Mouse (Mus musculus): Measurements from ENCODE around the gene Chrm3.

The Chrm3 gene

DNA sequence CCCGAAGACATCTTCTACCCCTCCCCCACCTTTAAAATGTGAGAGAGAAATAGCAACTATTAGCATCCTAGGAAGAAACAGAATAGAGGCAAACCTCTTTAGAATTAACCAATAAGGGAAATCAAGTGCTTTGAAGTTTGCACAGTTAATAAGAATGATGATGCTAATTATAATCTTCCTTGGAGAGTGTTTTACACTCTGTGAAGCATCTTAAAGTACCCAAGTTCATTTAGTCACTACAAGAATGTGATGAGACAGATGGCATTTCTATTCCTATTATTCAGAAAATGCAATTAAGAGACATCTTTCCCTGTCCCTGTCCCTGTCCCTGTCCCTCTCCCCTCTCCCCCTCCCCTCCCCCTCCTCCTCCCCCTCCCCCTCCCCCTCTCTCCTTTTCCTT, 382.9 kb downstream of the Chrm3 start:
- no peak for DNase-seq

DNA sequence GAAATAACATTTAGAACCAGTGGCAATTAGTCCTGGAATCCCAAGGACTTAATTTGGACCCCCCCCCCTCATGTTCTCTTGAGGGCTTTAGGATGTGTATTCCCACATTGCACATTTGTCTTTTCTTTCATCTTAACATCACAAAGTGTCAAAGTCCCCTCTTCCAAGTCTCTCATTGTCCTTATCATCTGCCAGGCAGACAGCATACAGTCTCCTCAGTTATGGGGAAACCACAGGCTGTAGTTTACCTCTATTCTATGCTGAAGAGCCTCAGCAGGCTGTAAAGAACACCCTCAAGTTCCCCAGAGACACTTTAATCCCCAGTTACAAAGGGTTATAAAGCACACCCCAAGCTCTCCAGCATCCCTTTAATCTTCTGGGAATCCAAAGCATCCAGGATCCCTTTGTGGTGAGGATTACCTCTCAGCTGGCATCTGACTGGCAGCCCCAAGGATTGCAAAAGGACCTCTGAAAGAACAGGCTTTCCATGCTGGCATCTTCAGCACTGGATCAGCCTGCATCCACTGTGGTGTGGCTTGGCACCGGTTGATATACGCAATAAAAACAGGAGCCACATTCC, 386.8 kb downstream of the Chrm3 start:
- DNase-seq, result no peak

- no peak for DNase-seq
Measured at GRCm38 (mm10) chr13:9971845-9972244, 388.8 kb downstream of the Chrm3 start.

GRCm38 (mm10) chr13:9952619-9953018, 408.0 kb downstream of the Chrm3 start:
- no peak for DNase-seq

GRCm38 (mm10) chr13:9951376-9951775, 409.3 kb downstream of the Chrm3 start:
- no peak for DNase-seq

- DNase-seq, result no peak
Measured at GRCm38 (mm10) chr13:9949091-9949490, 411.6 kb downstream of the Chrm3 start.

GRCm38 (mm10) chr13:9940186-9940585, 420.5 kb downstream of the Chrm3 start:
- DNase-seq, result peak; percentile 13 to 38

DNA sequence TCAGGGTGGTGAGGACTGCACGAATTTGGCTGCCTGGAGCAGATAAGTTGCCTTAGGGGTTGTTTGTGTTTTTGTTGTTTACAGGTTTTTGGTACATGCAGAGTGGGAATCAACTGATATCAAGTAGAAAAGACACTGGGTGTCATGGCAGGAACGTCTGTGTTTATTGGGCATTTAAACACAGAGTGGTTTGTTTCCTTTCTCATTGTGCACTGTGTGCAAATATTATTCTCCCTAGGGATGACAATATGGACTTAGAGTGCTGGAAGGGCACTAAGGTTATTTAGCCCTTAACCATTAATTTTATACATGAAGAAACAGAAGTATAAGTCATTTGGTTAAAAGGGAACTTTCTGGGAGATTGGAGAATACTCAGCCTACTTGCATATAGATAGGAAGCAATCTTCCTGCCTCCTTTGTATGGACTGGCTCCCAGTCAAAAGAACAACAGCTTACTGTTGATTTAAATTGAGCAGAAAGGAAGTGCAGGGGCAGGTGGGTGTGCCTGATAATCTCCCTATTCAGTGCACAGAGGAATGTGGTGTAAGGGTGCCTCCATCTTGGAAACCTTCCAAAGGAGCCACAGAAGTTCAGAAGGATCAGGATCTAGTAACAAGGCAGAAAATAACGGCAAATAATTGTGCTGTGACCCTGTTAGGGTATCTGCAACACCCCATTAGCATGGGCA, 421.7 kb downstream of the Chrm3 start:
- peak; percentile 38 to 62 for DNase-seq

GRCm38 (mm10) chr13:9932714-9933113, 427.9 kb downstream of the Chrm3 start:
- DNase-seq, result no peak

GRCm38 (mm10) chr13:9930606-9931005, 430.0 kb downstream of the Chrm3 start:
- no peak for DNase-seq

GRCm38 (mm10) chr13:9929978-9930377, 430.7 kb downstream of the Chrm3 start:
- DNase-seq, result peak; percentile 22 to 33

GRCm38 (mm10) chr13:9921150-9921549, 439.5 kb downstream of the Chrm3 start:
- DNase-seq, result no peak

GRCm38 (mm10) chr13:9912697-9913096, 447.9 kb downstream of the Chrm3 start:
- no peak for DNase-seq

DNA sequence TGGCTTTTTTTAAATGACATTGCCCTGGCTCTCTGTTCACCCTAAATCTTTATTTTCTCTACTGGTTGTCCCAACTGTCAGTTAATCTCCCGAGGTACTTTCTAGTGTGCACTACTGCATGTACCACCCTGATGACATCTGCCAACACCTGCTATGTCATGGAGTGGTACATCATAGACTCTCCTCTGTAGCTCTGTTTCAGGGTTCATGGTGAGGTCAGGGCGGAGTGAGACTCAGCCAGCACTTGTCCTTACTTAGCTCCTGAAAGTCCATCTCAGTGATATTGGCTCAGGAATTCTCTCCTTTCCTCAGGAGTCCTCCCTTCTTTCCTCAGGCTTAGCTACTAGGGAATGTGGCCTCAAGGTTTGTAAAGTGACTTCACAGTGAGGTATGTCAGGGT, 451.9 kb downstream of the Chrm3 start:
- no peak for DNase-seq

GRCm38 (mm10) chr13:9907202-9907601, 453.4 kb downstream of the Chrm3 start:
- DNase-seq, result no peak

GRCm38 (mm10) chr13:9904455-9904854, 456.2 kb downstream of the Chrm3 start:
- no peak for DNase-seq

DNA sequence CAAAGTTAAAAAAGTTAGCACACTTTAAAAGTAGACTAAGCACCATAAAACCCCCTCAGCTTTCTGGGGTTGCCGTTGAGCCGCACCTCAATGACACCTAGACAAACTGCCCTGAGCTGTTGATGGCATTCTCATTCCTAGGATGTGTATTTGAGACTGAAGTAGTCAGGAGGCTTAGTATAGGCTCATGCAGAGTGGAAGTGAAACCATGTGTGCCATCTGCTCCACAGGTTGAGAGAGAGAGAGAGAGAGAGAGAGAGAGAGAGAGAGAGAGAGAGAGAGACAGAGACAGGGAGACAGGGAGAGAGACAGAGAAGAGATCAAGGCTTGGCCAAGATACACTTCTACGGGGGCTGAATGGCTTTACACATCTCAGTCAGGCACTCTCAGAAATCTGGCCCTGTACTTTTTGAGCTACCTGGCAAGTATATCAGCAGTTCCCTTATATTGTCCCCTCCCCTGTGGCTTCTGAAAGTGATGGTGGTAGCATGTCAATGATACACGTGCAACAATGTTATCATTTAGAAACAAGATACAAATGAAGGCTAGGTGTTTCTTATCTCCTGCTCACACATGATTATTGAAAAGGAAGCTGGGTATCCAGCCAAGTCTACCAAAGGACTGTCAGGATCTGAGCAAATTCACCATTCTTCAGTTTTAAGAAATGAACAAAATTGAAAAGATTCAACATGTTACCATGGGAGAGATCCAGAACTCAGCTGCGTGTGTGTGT, 459.8 kb downstream of the Chrm3 start:
- DNase-seq, result no peak

GRCm38 (mm10) chr13:9898664-9899369, 461.8 kb downstream of the Chrm3 start:
- no peak for DNase-seq

DNA sequence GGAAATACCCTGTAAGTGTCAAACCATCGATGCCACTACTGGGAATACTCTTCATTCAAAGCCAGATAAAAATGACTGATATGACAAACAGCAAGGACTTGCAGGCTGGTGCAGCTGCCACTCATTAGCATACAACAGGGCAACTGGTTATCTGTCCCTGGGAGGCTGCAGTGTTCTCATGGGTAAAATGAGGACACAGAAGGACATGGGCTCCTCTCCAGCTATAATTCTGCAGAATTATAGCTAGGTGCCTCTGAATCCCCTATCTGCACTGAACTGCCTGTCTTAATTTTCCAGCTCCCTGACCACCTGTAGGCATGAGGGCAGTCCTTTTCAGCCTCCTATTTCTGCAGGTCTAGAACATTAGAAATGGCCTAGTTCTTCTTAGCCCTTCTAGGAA, 463.4 kb downstream of the Chrm3 start:
- DNase-seq, result no peak

DNA sequence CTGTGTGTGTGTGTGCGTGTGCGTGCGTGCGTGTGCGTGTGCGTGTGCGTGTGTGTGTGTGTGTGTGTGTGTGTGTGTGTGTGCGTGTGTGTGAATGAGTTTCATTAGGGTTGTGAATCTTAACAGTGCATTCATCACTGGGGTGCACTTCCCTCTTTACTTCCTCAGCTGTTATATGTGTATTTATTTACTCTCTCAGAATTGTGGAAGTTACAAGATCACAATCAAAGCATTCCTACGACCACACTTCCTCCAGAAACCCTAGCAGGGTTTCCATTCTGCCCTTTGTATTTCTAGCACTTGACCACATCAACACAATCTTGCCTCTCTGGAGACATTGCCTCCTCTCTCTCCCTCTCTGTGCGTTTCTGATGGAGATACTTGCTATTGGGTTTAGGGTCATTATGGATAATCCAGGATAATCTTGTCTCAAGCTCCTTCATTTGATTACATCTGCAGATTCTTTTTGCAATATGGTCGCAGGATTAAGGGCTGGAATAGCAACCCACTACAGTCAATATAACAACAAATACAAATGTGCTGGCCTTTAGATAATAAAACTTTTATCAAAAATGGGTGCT, 465.5 kb downstream of the Chrm3 start:
- no peak for DNase-seq

- no peak for DNase-seq
Measured at GRCm38 (mm10) chr13:9891088-9891487, 469.6 kb downstream of the Chrm3 start.

DNA sequence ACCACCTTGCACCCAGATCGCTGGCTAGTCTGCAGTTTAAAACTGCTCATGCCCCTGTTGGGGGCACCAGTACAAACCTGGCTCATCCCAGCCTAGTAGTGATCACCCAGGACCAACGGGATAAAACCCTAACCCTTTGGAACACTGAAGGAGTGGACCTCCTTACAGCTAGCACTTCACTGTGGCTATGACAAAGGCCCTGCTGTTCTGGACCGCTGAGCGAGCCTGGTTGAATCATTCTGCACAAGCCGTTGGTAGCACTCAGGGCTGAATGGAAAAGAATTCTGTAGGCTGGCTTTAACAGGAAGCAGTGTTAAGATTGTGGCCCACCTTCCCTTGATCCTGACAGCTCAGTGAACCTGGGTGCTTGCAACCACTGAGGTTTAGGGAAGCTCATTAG, 470.2 kb downstream of the Chrm3 start:
- DNase-seq, result no peak

DNA sequence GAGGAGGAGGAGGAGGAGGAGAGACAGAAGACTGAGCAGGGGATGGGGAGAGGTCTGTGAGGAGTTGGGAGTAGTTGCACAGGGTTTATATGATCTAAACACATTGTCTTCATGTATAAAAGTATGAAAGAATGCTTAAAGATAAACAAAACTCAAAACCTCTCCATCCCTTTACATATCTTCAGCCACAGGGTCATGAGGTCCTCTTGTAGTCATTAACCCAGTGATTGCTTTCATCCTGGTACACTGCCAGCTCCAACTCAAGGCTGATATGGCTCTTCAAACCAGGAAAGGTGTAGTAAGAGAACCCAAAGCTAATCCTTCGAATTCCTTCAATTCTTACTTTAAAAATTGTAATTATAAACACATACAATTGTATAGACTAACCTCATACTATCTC, 470.7 kb downstream of the Chrm3 start:
- no peak for DNase-seq

All from lung, postnatal 4 days (tissue).